Mouse (Mus musculus): ENCODE data around the gene Fgd2. TPM values are rescaled to one million over a fixed set of nuclear protein-coding genes. Genes with fewer than 3 reads are reported as not detected.

Gene Fgd2
- polyA plus RNA-seq, 1 experiment from 2014 or later: 3.4 TPM

- 82% methylated on average over 12 of the region's 12 CpGs for WGBS
- H3K27ac ChIP-seq (ENCODE audit: low read depth, low read length): no peak overlapping the region
These were observed 59.4 kb downstream of the Fgd2 start for GRCm38 (mm10) chr17:29419976-29420739.

GRCm38 (mm10) chr17:29421319-29421718 is 60.6 kb downstream of the Fgd2 start:
- 79% methylated on average over 3 of the region's 3 CpGs for WGBS
- Histone ChIP-seq H3K9me3 (replicated peaks; ENCODE audit: control insufficient read depth, low read length) (no peaks in the 10 kb centered on the region), H3K27ac (ENCODE audit: low read depth, low read length) (no peak overlapping the region), H3K4me2 (ENCODE audit: low read length) (no peak overlapping the region), H3K27me3 (replicated peaks; ENCODE audit: control insufficient read depth, insufficient read depth, low read length) (no peaks in the 10 kb centered on the region), H3K4me1 (ENCODE audit: control insufficient read depth, insufficient read depth, low read length) (0 out of 2 replicates have a peak, but pooled peaks cover 1% of the 10 kb centered on the region), H3K36me3 (ENCODE audit: control insufficient read depth, insufficient read depth, low read length) (no peaks in the 10 kb centered on the region), H3K9ac (ENCODE audit: low read length) (no peak overlapping the region), H3K4me3 (ENCODE audit: low read depth, low read length) (no peak overlapping the region)
- ATAC-seq (no peak), DNase-seq (ENCODE audit: low spot score) (no peak)

More at GRCm38 (mm10) chr17:29419976-29420739, 59.4 kb downstream of the Fgd2 start:
- DNase-seq (ENCODE audit: low spot score) (no peak), ATAC-seq (no peak)
- Histone ChIP-seq H3K27me3 (replicated peaks; ENCODE audit: control insufficient read depth, insufficient read depth, low read length) (no peaks in the 10 kb centered on the region), H3K4me1 (ENCODE audit: control insufficient read depth, insufficient read depth, low read length) (peaks cover 5% of the 10 kb centered on the region; the same call in 1 of the 2 replicates), H3K9me3 (replicated peaks; ENCODE audit: control insufficient read depth, low read length) (no peaks in the 10 kb centered on the region), H3K36me3 (ENCODE audit: control insufficient read depth, insufficient read depth, low read length) (no peaks in the 10 kb centered on the region), H3K4me3 (ENCODE audit: low read depth, low read length) (no peak overlapping the region), H3K9ac (ENCODE audit: low read length) (no peak overlapping the region), H3K4me2 (ENCODE audit: low read length) (no peak overlapping the region)

GRCm38 (mm10) chr17:29422337-29422736 is 61.6 kb downstream of the Fgd2 start:
- Histone ChIP-seq H3K27me3 (replicated peaks; ENCODE audit: control insufficient read depth, insufficient read depth, low read length) (no peaks in the 10 kb centered on the region), H3K4me1 (ENCODE audit: control insufficient read depth, insufficient read depth, low read length) (no peaks in the 10 kb centered on the region), H3K9ac (ENCODE audit: low read length) (no peak overlapping the region), H3K4me2 (ENCODE audit: low read length) (no peak overlapping the region), H3K27ac (ENCODE audit: low read depth, low read length) (no peak overlapping the region), H3K9me3 (replicated peaks; ENCODE audit: control insufficient read depth, low read length) (no peaks in the 10 kb centered on the region), H3K4me3 (ENCODE audit: low read depth, low read length) (no peak overlapping the region), H3K36me3 (ENCODE audit: control insufficient read depth, insufficient read depth, low read length) (no peaks in the 10 kb centered on the region)
- ATAC-seq: no peak
- 88% methylated on average over 6 of the region's 6 CpGs for WGBS
- no peak for DNase-seq (ENCODE audit: low spot score)

GRCm38 (mm10) chr17:29422912-29423504 is 62.3 kb downstream of the Fgd2 start:
- Histone ChIP-seq H3K36me3 (ENCODE audit: control insufficient read depth, insufficient read depth, low read length) (no peaks in the 10 kb centered on the region), H3K4me2 (ENCODE audit: low read length) (no peak overlapping the region), H3K9me3 (replicated peaks; ENCODE audit: control insufficient read depth, low read length) (no peaks in the 10 kb centered on the region), H3K9ac (ENCODE audit: low read length) (no peak overlapping the region), H3K27ac (ENCODE audit: low read depth, low read length) (no peak overlapping the region), H3K27me3 (replicated peaks; ENCODE audit: control insufficient read depth, insufficient read depth, low read length) (no peaks in the 10 kb centered on the region), H3K4me1 (ENCODE audit: control insufficient read depth, insufficient read depth, low read length) (no peaks in the 10 kb centered on the region), H3K4me3 (ENCODE audit: low read depth, low read length) (no peak overlapping the region)
- no peak for DNase-seq (ENCODE audit: low spot score)
- no peak for ATAC-seq
- 74% methylated on average over 8 of the region's 8 CpGs for WGBS

- Histone ChIP-seq H3K4me2 (ENCODE audit: low read length) (no peak overlapping the region), H3K9ac (ENCODE audit: low read length) (no peak overlapping the region), H3K4me1 (ENCODE audit: control insufficient read depth, insufficient read depth, low read length) (no peaks in the 10 kb centered on the region), H3K27ac (ENCODE audit: low read depth, low read length) (no peak overlapping the region), H3K36me3 (ENCODE audit: control insufficient read depth, insufficient read depth, low read length) (no peaks in the 10 kb centered on the region), H3K4me3 (ENCODE audit: low read depth, low read length) (no peak overlapping the region), H3K9me3 (replicated peaks; ENCODE audit: control insufficient read depth, low read length) (no peaks in the 10 kb centered on the region), H3K27me3 (replicated peaks; ENCODE audit: control insufficient read depth, insufficient read depth, low read length) (no peaks in the 10 kb centered on the region)
- WGBS: 90% methylated on average over 2 of the region's 2 CpGs
- ATAC-seq (no peak), DNase-seq (ENCODE audit: low spot score) (no peak)
These were observed 63.3 kb downstream of the Fgd2 start for GRCm38 (mm10) chr17:29423991-29424390.

- Histone ChIP-seq H3K4me2 (ENCODE audit: low read length) (no peak overlapping the region), H3K9ac (ENCODE audit: low read length) (no peak overlapping the region), H3K27ac (ENCODE audit: low read depth, low read length) (no peak overlapping the region), H3K4me1 (ENCODE audit: control insufficient read depth, insufficient read depth, low read length) (no peaks in the 10 kb centered on the region), H3K4me3 (ENCODE audit: low read depth, low read length) (no peak overlapping the region), H3K36me3 (ENCODE audit: control insufficient read depth, insufficient read depth, low read length) (no peaks in the 10 kb centered on the region), H3K27me3 (replicated peaks; ENCODE audit: control insufficient read depth, insufficient read depth, low read length) (no peaks in the 10 kb centered on the region), H3K9me3 (replicated peaks; ENCODE audit: control insufficient read depth, low read length) (no peaks in the 10 kb centered on the region)
- 63% methylated on average over 9 of the region's 9 CpGs for WGBS
- ATAC-seq: no peak
- DNase-seq (ENCODE audit: low spot score): no peak
These were observed 64.6 kb downstream of the Fgd2 start for GRCm38 (mm10) chr17:29425345-29425744.

- WGBS: 72% methylated on average over 8 of the region's 8 CpGs
- Histone ChIP-seq H3K4me2 (ENCODE audit: low read length) (no peak overlapping the region), H3K27me3 (replicated peaks; ENCODE audit: control insufficient read depth, insufficient read depth, low read length) (no peaks in the 10 kb centered on the region), H3K27ac (ENCODE audit: low read depth, low read length) (no peak overlapping the region), H3K9me3 (replicated peaks; ENCODE audit: control insufficient read depth, low read length) (no peaks in the 10 kb centered on the region), H3K4me3 (ENCODE audit: low read depth, low read length) (no peak overlapping the region), H3K9ac (ENCODE audit: low read length) (no peak overlapping the region), H3K4me1 (ENCODE audit: control insufficient read depth, insufficient read depth, low read length) (no peaks in the 10 kb centered on the region), H3K36me3 (ENCODE audit: control insufficient read depth, insufficient read depth, low read length) (no peaks in the 10 kb centered on the region)
- ATAC-seq (no peak), DNase-seq (ENCODE audit: low spot score) (no peak)
These were observed 67.5 kb downstream of the Fgd2 start for GRCm38 (mm10) chr17:29428213-29428612.

DNA sequence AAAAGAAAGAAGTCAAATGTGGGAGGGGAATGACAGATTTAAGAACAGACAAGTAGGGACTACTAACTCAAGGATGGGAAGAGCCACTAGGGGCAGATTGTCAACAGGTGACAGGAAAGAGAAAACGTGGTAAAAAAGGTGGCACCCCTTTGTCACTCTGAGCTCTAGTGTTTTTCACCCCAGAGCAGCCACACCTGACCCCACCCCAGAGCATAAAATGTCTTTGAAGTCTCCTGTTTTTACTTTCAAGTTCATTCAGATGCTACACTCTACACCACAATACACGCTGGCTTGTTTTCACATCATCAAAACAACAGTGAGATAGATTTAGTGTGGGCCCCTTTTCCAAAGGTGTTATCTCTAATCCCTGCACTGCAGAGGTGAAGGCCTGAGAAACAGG is 68.1 kb downstream of the Fgd2 start:
- no peaks in the 10 kb centered on the region for H3K9me3 ChIP-seq (replicated peaks; ENCODE audit: control insufficient read depth, low read length)
- 53% methylated on average over 2 of the region's 2 CpGs for WGBS
- DNase-seq (ENCODE audit: low spot score) (no peak), ATAC-seq (no peak)
- H3K36me3 ChIP-seq (ENCODE audit: control insufficient read depth, insufficient read depth, low read length): no peaks in the 10 kb centered on the region
- no peak overlapping the region for H3K4me2 ChIP-seq (ENCODE audit: low read length)
- H3K4me3 ChIP-seq (ENCODE audit: low read depth, low read length): no peak overlapping the region
- no peaks in the 10 kb centered on the region for H3K27me3 ChIP-seq (replicated peaks; ENCODE audit: control insufficient read depth, insufficient read depth, low read length)
- no peak overlapping the region for H3K27ac ChIP-seq (ENCODE audit: low read depth, low read length)
- no peaks in the 10 kb centered on the region for H3K4me1 ChIP-seq (ENCODE audit: control insufficient read depth, insufficient read depth, low read length)
- H3K9ac ChIP-seq (ENCODE audit: low read length): no peak overlapping the region
